Mouse (Mus musculus) forebrain, embryonic 11.5 days (tissue): ENCODE measurements around the gene Vps29. TPM values are rescaled to one million over a fixed set of nuclear protein-coding genes. Genes with fewer than 3 reads are reported as not detected.
A peak's percentile ranks its signal among the peaks of the same experiment; 100 is the strongest.

ENCODE experiments used
- ATAC-seq: fragments of 200-750 bp; cut with Nextera tagmentation; replicated peaks from 2 replicates; pipeline ENCODE4 v1.8.0; 2017; ENCODE audit warnings: moderate TSS enrichment; ENCODE audit not compliant: low FRiP score
- DNase-seq: peaks from one replicate; pipeline ENCODE4 v3.0.0-alpha.2; 2017; ENCODE audit warnings: low spot score
- H3K27ac ChIP-seq: fragments of 300-500 bp; sonication (generic); 2 replicates; pipeline ENCODE4 v1.5.1; 2014; ENCODE audit warnings: low read depth, low read length
- H3K27me3 ChIP-seq: fragments of 300-500 bp; sonication (generic); 2 replicates; pipeline ENCODE4 v1.6.1; 2014; ENCODE audit warnings: mild to moderate bottlenecking, low read length, mixed read lengths; ENCODE audit not compliant: control insufficient read depth, insufficient read depth
- H3K36me3 ChIP-seq: fragments of 300-500 bp; sonication (generic); 2 replicates; pipeline ENCODE4 v1.6.1; 2014; ENCODE audit warnings: mild to moderate bottlenecking, low read length, moderate library complexity, mixed read lengths; ENCODE audit not compliant: control insufficient read depth, insufficient read depth
- H3K4me1 ChIP-seq: fragments of 300-500 bp; sonication (generic); replicated peaks from 2 replicates; pipeline ENCODE4 v1.6.1; 2014; ENCODE audit warnings: low read length, mixed read lengths; ENCODE audit not compliant: control insufficient read depth, insufficient read depth
- H3K4me2 ChIP-seq: fragments of 300-500 bp; sonication (generic); 2 replicates; pipeline ENCODE4 v1.6.1; 2014; ENCODE audit warnings: low read depth, mild to moderate bottlenecking, low read length, moderate library complexity, mixed read lengths; ENCODE audit not compliant: severe bottlenecking
- H3K4me3 ChIP-seq: fragments of 300-500 bp; sonication (generic); 2 replicates; pipeline ENCODE4 v1.5.1; 2014; ENCODE audit warnings: low read depth, low read length
- H3K9ac ChIP-seq: fragments of 300-500 bp; sonication (generic); 2 replicates; pipeline ENCODE4 v1.6.1; 2014; ENCODE audit warnings: low read length
- H3K9me3 ChIP-seq: fragments of 300-500 bp; sonication (generic); 2 replicates; pipeline ENCODE4 v1.6.1; 2016; ENCODE audit warnings: low read length, mixed read lengths; ENCODE audit not compliant: control insufficient read depth
- WGBS: fragments of 180-500 bp; shearing (Covaris S2); extraction: QIAGEN DNeasy Blood & Tissue Kit; methylation state at CpG from one replicate; pipeline ENCODE4 v1.1.7; 2014; 5-methylcytosine and 5-hydroxymethylcytosine counted together
- polyA plus RNA-seq: library from polyadenylated mRNA; unstranded; fragments of >200 nt; fragmentation: Nextera tagmentation; extraction: Ambion mirVana; gene quantifications from 2 replicates; pipeline ENCODE4 v1.2.1, GENCODE M21; 2014

Gene Vps29
- polyA plus RNA-seq, 1 experiment from 2014 or later: 174 TPM

DNA sequence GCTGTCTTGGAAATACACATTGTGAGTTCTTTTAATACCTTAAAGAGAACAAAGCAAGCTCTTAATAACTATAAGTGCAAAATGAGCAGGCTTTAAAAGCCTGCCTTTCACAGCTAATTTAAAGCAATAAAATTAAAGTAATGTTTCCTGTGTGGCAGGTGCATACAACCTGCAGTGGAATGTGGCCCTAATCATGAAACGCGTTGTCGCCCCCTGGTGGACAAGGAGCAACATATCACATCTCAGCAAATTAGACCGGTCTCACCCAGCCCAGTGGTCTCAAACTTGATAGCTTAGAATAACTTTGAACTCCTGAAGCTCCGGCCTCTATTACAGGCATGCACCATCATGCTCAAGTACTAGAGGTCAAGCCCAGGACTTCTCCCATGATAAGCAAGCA lies 9.9 kb upstream of the Vps29 start:
- 13% methylated on average over 5 of the region's 5 CpGs for WGBS

DNA sequence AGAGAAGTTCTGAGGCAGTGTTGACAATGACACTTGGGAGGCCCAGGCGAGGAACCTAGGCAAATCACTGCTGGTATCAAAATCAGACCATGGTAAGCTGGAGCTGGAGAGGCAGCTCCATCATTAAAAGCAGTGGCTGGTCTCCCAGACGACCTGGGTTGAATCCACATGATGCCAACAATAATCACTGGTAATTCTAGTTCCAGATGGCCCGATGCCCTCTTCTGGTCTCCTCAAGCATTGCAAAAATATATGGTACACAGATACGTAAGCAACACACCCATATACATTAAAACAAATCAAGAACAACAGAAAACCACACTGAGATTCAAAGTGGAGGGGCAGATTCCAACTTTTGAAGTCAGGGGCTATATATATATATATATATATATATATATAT lies 8.4 kb upstream of the Vps29 start:
- no peak overlapping the region for H3K4me2 ChIP-seq
- H3K27me3 ChIP-seq: no peaks in the 10 kb centered on the region
- H3K27ac ChIP-seq: no peak overlapping the region
- H3K4me1 ChIP-seq: no peaks in the 10 kb centered on the region
- H3K9ac ChIP-seq: no peak overlapping the region
- WGBS: 79% methylated on average over 4 of the region's 4 CpGs
- H3K36me3 ChIP-seq: no peaks in the 10 kb centered on the region
- DNase-seq: no peak
- no peak overlapping the region for H3K4me3 ChIP-seq
- ATAC-seq: no peak
- H3K9me3 ChIP-seq: peaks cover 3% of the 10 kb centered on the region

More for the DNA sequence above, 9.9 kb upstream of the Vps29 start:
- no peaks in the 10 kb centered on the region for H3K27me3 ChIP-seq
- peaks cover 3% of the 10 kb centered on the region for H3K9me3 ChIP-seq
- no peaks in the 10 kb centered on the region for H3K36me3 ChIP-seq
- H3K4me1 ChIP-seq: no peaks in the 10 kb centered on the region
- no peak overlapping the region for H3K27ac ChIP-seq
- ATAC-seq: no peak
- H3K4me3 ChIP-seq: no peak overlapping the region
- DNase-seq: peak; percentile 88
- H3K4me2 ChIP-seq: no peak overlapping the region
- no peak overlapping the region for H3K9ac ChIP-seq

DNA sequence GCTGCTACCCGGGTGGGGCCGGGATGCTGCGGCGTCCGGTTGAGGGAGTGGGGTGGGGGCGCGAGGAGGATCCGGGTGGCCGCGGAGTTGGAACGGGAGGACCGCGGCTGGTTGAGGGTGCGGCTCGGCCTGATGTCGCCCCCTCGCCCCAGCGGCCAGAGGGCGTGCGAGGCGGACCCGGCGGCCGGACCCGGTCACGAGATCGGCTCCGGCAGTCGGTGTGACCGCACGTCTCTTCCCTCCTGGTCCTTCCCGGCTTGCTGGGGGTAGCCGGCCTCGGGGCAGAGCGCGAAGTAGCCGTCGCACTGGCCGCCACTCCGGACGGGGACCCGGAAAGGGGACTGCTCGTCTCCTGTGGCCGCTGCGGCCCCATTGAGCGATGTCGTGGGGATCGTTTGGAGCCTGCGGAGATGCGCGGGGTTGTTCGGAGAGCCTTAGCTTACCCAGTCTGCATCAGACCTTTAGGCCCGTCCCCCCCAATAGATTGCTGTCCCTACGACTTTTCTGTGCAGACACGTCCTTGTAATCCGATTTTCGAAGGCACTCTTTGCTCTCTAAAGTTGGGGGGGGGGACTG lies 411 bp downstream of the Vps29 start:
- no peaks in the 10 kb centered on the region for H3K9me3 ChIP-seq
- H3K4me1 ChIP-seq: no peaks in the 10 kb centered on the region
- peak overlapping the region; percentile 83 for H3K9ac ChIP-seq
- DNase-seq (no peak), ATAC-seq (peak; percentile 71)
- peak overlapping the region; percentile 98 for H3K4me3 ChIP-seq
- H3K4me2 ChIP-seq: peak overlapping the region; percentile 80
- H3K27me3 ChIP-seq: no peaks in the 10 kb centered on the region
- 0 out of 2 replicates have a peak overlapping the region, but pooled peaks have one; percentile 25 for H3K27ac ChIP-seq
- H3K36me3 ChIP-seq: no peaks in the 10 kb centered on the region
- under 1% methylated on average over 51 of the region's 57 CpGs for WGBS

DNA sequence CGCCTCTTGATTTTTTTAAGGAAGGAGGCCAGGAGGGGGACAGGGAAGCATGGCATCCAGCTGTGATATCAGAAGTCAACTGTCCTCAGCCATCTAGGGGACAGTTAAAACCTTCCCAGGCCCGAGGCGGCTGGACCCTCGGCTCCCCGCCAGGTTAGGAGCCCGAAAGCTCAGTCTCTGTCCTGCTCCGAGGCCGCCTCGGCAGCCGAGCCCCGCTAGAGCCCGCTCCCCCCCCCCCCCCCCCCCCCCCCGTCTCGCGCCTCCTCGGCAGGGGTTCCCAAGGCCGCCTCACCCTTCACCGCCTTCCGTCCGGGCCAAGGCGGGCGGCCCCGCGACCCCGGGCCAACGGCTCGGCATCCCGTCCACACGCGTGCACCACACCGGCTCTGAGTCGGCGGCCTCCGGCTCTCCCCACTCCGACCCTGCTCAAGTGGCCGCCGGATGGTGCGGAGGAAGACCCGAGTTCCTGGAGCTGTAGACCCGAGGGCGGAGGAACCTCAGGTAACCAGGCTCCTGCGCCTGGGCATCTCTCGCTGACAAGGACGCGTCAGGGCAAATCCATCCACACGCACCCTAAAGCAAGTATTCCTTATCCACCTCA lies 17.5 kb downstream of the Vps29 start, which contains the start of gene Gpn3:
TSS of gene Gpn3 (plus strand) at position 286 of the 601 bp plus-strand sequence.
- peak; percentile 80 for ATAC-seq
- whole genome bisulfite sequencing: under 1% methylated on average over 29 of the region's 46 CpGs
- H3K9me3 ChIP-seq: no peaks in the 10 kb centered on the region
- H3K27me3 ChIP-seq: no peaks in the 10 kb centered on the region
- DNase-seq: peak; percentile 91
- no peaks in the 10 kb centered on the region; the same call in 1 of the 2 replicates for H3K4me1 ChIP-seq
- H3K36me3 ChIP-seq: peaks cover 4% of the 10 kb centered on the region
- peak within 1 kb of the TSS; percentile 71 for H3K4me2 ChIP-seq
- peak within 1 kb of the TSS; percentile 74 for H3K4me3 ChIP-seq
- peak within 1 kb of the TSS; percentile 81 for H3K9ac ChIP-seq
- H3K27ac ChIP-seq: peak within 1 kb of the TSS; percentile 96

DNA sequence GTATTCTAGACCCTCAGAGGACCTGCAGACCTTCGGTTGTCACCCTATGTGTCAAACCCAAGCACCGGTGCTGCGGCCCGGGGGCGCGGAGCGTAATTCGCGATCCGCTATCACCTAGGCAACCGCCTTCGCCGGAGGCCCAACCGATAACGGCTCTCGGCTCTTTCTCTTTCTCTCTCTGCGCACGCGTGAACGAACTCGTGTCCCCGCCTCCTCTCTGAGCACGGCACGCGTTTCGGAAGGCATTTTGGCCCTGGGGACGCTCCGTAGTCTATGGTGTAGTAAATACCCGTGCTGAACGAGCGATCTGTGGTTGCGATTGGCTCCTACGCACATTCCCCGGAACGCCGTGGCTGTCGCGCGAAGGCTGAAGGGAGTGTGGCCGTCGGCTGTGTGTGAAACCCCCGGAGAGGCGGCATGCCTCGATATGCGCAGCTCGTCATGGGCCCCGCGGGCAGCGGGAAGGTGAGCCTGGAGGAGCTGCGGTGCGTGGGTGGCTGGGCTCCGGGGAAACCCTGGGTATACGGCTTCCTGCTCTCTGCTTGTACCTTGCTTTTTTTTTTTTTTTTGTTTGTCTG lies 18.1 kb downstream of the Vps29 start, which contains the start of gene Fam216a:
TSS of gene Fam216a (minus strand) at position 173 of the 578 bp plus-strand sequence.
- under 1% methylated on average over 53 of the region's 53 CpGs for WGBS
- Histone ChIP-seq H3K27me3 (no peaks in the 10 kb centered on the region), H3K4me2 (peak within 1 kb of the TSS; percentile 71), H3K9ac (peak within 1 kb of the TSS; percentile 81), H3K4me1 (no peaks in the 10 kb centered on the region; the same call in 1 of the 2 replicates), H3K27ac (peak within 1 kb of the TSS; percentile 96), H3K4me3 (peak within 1 kb of the TSS; percentile 74), H3K36me3 (peaks cover 4% of the 10 kb centered on the region), H3K9me3 (no peaks in the 10 kb centered on the region)
- DNase-seq (peak; percentile 99), ATAC-seq (peak; percentile 91)

DNA sequence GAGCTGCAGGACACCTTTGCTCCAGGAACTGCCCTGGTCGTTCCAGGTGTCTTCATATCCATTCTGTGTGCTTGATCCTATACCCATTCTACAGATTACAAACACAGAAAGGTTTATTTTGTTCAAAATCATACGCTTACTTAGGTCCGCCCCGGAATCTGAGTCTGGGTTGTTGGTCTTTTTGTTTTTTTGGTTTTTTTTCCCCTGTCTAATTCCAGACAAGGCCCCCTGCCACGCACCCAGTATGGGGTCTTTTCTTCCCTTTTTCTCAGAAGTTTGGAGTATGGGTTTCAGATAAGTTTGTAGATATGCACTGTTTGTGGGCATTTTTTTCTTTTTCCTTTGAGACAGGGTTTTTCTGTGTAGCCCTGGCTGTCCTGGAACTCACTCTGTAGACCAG lies 18.7 kb downstream of the Vps29 start:
- Histone ChIP-seq H3K27me3 (no peaks in the 10 kb centered on the region), H3K27ac (peak overlapping the region; percentile 73), H3K4me1 (no peaks in the 10 kb centered on the region; the same call in 1 of the 2 replicates), H3K36me3 (peaks cover 4% of the 10 kb centered on the region), H3K9ac (peak overlapping the region; percentile 76), H3K4me3 (peak overlapping the region; percentile 74), H3K9me3 (no peaks in the 10 kb centered on the region), H3K4me2 (peak overlapping the region; percentile 62)
- DNase-seq (no peak), ATAC-seq (no peak; the same call in 1 of the 2 replicates)
- 7% methylated on average over 5 of the region's 5 CpGs for WGBS

DNA sequence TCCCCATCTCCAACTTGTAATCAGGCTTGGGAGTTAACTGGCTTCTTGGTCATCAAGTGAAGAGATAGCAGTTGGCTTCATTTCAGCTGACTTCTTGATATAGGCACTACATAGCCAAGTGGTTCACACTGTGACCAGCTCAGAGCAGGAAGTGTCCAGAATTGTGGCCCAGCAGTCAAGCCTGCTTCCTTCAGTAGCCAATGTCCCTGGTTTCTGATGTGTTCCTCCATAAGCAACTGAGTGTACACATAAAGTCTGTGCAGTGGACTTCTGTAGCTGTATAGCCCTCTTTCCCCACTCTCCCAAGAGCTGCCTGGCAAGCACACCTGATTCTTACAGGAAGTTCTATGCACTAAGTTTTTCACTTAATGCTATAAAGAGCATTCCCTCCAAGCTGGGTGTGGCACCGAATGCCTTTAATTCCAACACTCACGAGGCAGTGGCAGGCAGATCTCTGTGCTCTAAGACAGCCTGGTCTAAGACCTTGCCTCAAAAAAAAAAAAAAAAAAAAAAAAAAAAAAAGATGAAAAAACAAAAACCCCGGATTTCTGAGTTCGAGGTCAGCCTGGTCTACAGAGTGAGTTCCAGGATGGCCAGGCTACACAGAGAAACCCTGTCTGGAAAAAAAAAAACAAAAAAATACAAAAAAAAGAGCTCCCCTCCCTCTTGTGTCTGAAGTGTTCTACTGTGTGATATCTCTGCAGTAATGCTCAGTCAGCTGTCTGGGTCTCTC lies 23.1 kb downstream of the Vps29 start:
- Histone ChIP-seq H3K4me2 (no peak overlapping the region), H3K4me1 (no peaks in the 10 kb centered on the region; the same call in 1 of the 2 replicates), H3K9ac (no peak overlapping the region), H3K27ac (no peak overlapping the region), H3K36me3 (peaks cover 3% of the 10 kb centered on the region; the same call in 1 of the 2 replicates), H3K4me3 (no peak overlapping the region), H3K9me3 (no peaks in the 10 kb centered on the region), H3K27me3 (no peaks in the 10 kb centered on the region)
- WGBS: 92% methylated on average over 4 of the region's 4 CpGs
- DNase-seq: no peak
- ATAC-seq: no peak

DNA sequence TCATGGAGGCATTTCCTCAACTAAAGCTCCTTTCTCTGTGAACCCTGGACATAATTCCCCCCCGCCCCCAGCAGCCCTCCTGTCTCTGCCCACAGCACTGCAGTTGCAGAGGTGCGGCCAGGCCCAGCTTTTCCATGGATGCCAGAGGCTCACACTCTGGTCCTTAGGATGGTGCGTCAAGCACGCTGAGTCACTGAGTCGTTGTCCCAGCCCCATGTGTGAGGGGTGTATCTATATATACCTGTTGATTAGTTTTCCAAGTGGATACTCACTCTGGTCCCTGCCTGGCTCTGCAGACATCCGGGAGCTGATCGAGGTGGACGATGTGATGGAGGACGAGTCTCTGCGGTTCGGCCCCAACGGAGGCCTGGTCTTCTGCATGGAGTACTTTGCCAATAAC lies 24.0 kb downstream of the Vps29 start:
- Histone ChIP-seq H3K9me3 (no peaks in the 10 kb centered on the region), H3K4me3 (no peak overlapping the region), H3K27me3 (no peaks in the 10 kb centered on the region), H3K4me2 (no peak overlapping the region), H3K36me3 (peaks cover 3% of the 10 kb centered on the region; the same call in 1 of the 2 replicates), H3K4me1 (no peaks in the 10 kb centered on the region; the same call in 1 of the 2 replicates), H3K27ac (no peak overlapping the region), H3K9ac (no peak overlapping the region)
- 97% methylated on average over 12 of the region's 12 CpGs for WGBS
- DNase-seq (peak; percentile 46), ATAC-seq (no peak)
